Mouse (Mus musculus): ENCODE measurements around the gene Map3k21. TPM values are rescaled to one million over a fixed set of nuclear protein-coding genes. Genes with fewer than 3 reads are reported as not detected.

Map3k21 gene
- total and polyA plus RNA-seq, 2 experiments from 2014 or later: 0.07 to 0.34 TPM

DNA sequence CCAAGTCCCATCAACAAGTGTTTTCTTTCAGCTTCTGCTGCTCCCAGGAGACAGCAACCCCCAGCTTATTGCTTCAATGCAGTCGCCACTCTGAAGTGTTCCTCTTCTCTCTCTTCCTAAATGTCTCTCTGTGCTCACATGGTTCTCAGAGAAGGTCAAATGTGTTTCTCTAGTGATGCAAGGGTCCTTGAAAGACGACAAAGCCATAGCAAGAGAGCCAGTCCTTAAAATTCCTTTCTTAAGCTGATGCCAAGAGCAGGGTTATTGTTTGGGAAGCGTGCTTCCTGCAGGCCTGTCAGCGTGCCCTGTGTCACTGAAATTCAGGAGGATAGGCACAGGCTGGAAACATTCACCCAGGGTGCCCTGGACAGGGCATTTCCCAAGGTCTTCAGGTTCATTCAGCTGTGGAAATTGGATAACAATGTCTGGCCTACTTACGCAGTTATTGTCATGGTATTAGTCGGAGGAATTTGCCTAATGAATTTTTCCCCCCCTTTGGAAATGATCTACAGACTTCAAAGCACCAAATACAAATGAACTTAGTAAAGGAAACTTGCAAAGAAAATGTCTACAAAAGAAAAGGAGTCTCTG is 76.8 kb downstream of the Map3k21 start:
- no peak overlapping the region for H3K4me3 ChIP-seq (ENCODE audit: low read depth, low read length)
- DNase-seq (ENCODE audit: low spot score): no peak
- ATAC-seq (ENCODE audit: insufficient read depth, low read depth): no peak

DNA sequence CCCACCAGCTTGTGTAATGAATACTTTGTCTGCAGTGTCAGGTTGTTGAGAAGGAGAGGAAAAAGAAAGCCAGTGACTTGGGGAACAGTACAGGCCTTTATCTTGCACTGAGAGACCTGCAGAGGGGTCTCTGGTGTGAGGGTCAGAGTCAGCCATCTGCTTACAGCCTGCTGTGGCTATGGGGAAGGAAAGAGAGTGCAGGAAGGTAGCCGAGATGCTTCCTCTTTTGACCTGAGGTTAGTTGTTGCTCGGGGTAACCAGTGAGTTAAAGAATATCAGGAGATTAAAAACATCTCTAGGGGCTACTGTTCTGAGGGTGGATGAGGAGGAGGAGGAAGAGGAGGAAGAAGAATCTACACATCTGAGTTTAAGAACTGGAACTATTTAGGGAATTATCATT is 77.7 kb downstream of the Map3k21 start:
- H3K4me1 ChIP-seq (ENCODE audit: control insufficient read depth, insufficient read depth): no peaks in the 10 kb centered on the region
- H3K9me3 ChIP-seq (replicated peaks; ENCODE audit: control insufficient read depth, low read length): no peaks in the 10 kb centered on the region
- peaks cover 11% of the 10 kb centered on the region for H3K27me3 ChIP-seq (ENCODE audit: control insufficient read depth, insufficient read depth, low read length)
- H3K9ac ChIP-seq (replicated peaks; ENCODE audit: low read depth, low read length): no peak overlapping the region
- WGBS: 53% methylated on average over 2 of the region's 2 CpGs
- ATAC-seq (ENCODE audit: insufficient read depth, low read depth) (no peak), DNase-seq (ENCODE audit: low spot score) (no peak)
- no peak for TF ChIP-seq EP300 (IDR thresholded peaks at IDR 0.05; ENCODE audit: low read depth)
- no peak for TF ChIP-seq CTCF (IDR thresholded peaks at IDR 0.05; ENCODE audit: low read depth)
- no peaks in the 10 kb centered on the region for H3K36me3 ChIP-seq (replicated peaks; ENCODE audit: control insufficient read depth, insufficient read depth, low read length)
- no peak overlapping the region for H3K4me3 ChIP-seq (ENCODE audit: low read depth, low read length)
- H3K4me2 ChIP-seq (ENCODE audit: low read depth, low read length): no peak overlapping the region
- no peak overlapping the region for H3K27ac ChIP-seq (ENCODE audit: low read depth)

More for the DNA sequence above, 76.8 kb downstream of the Map3k21 start:
- Histone ChIP-seq H3K36me3 (replicated peaks; ENCODE audit: control insufficient read depth, insufficient read depth, low read length) (no peaks in the 10 kb centered on the region), H3K9me3 (replicated peaks; ENCODE audit: control insufficient read depth, low read length) (no peaks in the 10 kb centered on the region), H3K27ac (ENCODE audit: low read depth) (no peak overlapping the region), H3K27me3 (ENCODE audit: control insufficient read depth, insufficient read depth, low read length) (peaks cover 2% of the 10 kb centered on the region; the same call in 1 of the 2 replicates), H3K9ac (replicated peaks; ENCODE audit: low read depth, low read length) (no peak overlapping the region), H3K4me2 (ENCODE audit: low read depth, low read length) (no peak overlapping the region), H3K4me1 (ENCODE audit: control insufficient read depth, insufficient read depth) (no peaks in the 10 kb centered on the region)
- 42% methylated on average over 6 of the region's 6 CpGs for WGBS
- no peak for TF ChIP-seq CTCF (IDR thresholded peaks at IDR 0.05; ENCODE audit: low read depth)
- TF ChIP-seq EP300 (IDR thresholded peaks at IDR 0.05; ENCODE audit: low read depth): no peak

GRCm38 (mm10) chr8:125993636-125994035 is 83.4 kb downstream of the Map3k21 start:
- WGBS: 44% methylated on average over 9 of the region's 9 CpGs
- TF ChIP-seq EP300 (IDR thresholded peaks at IDR 0.05; ENCODE audit: low read depth) (no peak), CTCF (IDR thresholded peaks at IDR 0.05; ENCODE audit: low read depth) (no peak)
- no peak overlapping the region for H3K9ac ChIP-seq (replicated peaks; ENCODE audit: low read depth, low read length)
- H3K36me3 ChIP-seq (replicated peaks; ENCODE audit: control insufficient read depth, insufficient read depth, low read length): no peaks in the 10 kb centered on the region
- ATAC-seq (ENCODE audit: insufficient read depth, low read depth): no peak
- DNase-seq (ENCODE audit: low spot score): no peak
- peaks cover 65% of the 10 kb centered on the region for H3K27me3 ChIP-seq (ENCODE audit: control insufficient read depth, insufficient read depth, low read length)
- no peak overlapping the region for H3K4me3 ChIP-seq (ENCODE audit: low read depth, low read length)
- H3K27ac ChIP-seq (ENCODE audit: low read depth): no peak overlapping the region
- H3K9me3 ChIP-seq (replicated peaks; ENCODE audit: control insufficient read depth, low read length): no peaks in the 10 kb centered on the region
- H3K4me2 ChIP-seq (ENCODE audit: low read depth, low read length): no peak overlapping the region
- peaks cover 10% of the 10 kb centered on the region for H3K4me1 ChIP-seq (ENCODE audit: control insufficient read depth, insufficient read depth)

- no peaks in the 10 kb centered on the region for H3K9me3 ChIP-seq (replicated peaks; ENCODE audit: control insufficient read depth, low read length)
- no peak within 1 kb of the TSS for H3K27ac ChIP-seq (ENCODE audit: low read depth)
- H3K4me2 ChIP-seq (ENCODE audit: low read depth, low read length): peak within 1 kb of the TSS; percentile 85
- peaks cover 10% of the 10 kb centered on the region for H3K4me1 ChIP-seq (ENCODE audit: control insufficient read depth, insufficient read depth)
- peaks cover 65% of the 10 kb centered on the region for H3K27me3 ChIP-seq (ENCODE audit: control insufficient read depth, insufficient read depth, low read length)
- H3K4me3 ChIP-seq (ENCODE audit: low read depth, low read length): peak within 1 kb of the TSS; percentile 53
- H3K36me3 ChIP-seq (replicated peaks; ENCODE audit: control insufficient read depth, insufficient read depth, low read length): no peaks in the 10 kb centered on the region
- 1% methylated on average over 61 of the region's 73 CpGs for WGBS
- TF ChIP-seq CTCF (IDR thresholded peaks at IDR 0.05; ENCODE audit: low read depth) (no peak), EP300 (IDR thresholded peaks at IDR 0.05; ENCODE audit: low read depth) (no peak)
- DNase-seq (ENCODE audit: low spot score): no peak
- ATAC-seq (ENCODE audit: insufficient read depth, low read depth): no peak
- H3K9ac ChIP-seq (replicated peaks; ENCODE audit: low read depth, low read length): peak within 1 kb of the TSS; percentile 42; the same call in 1 of the 2 replicates
Observed at GRCm38 (mm10) chr8:125995101-125995986, 85.1 kb downstream of the Map3k21 start, which contains the start of gene Kcnk1. Gene Kcnk1, plus strand, starts transcription at chr8:125995170.

- Histone ChIP-seq H3K9ac (replicated peaks; ENCODE audit: low read depth, low read length) (no peak overlapping the region), H3K4me1 (ENCODE audit: control insufficient read depth, insufficient read depth) (peaks cover 10% of the 10 kb centered on the region), H3K4me3 (ENCODE audit: low read depth, low read length) (peak overlapping the region; percentile 53), H3K27ac (ENCODE audit: low read depth) (no peak overlapping the region), H3K36me3 (replicated peaks; ENCODE audit: control insufficient read depth, insufficient read depth, low read length) (no peaks in the 10 kb centered on the region), H3K9me3 (replicated peaks; ENCODE audit: control insufficient read depth, low read length) (no peaks in the 10 kb centered on the region), H3K27me3 (ENCODE audit: control insufficient read depth, insufficient read depth, low read length) (peaks cover 65% of the 10 kb centered on the region), H3K4me2 (ENCODE audit: low read depth, low read length) (peak overlapping the region; percentile 85; the same call in 1 of the 2 replicates)
- TF ChIP-seq CTCF (IDR thresholded peaks at IDR 0.05; ENCODE audit: low read depth) (no peak), EP300 (IDR thresholded peaks at IDR 0.05; ENCODE audit: low read depth) (no peak)
- WGBS: 30% methylated on average over 14 of the region's 14 CpGs
- DNase-seq (ENCODE audit: low spot score) (no peak), ATAC-seq (ENCODE audit: insufficient read depth, low read depth) (no peak)
Observed at GRCm38 (mm10) chr8:125996031-125996839, 86.0 kb downstream of the Map3k21 start.

Measured in heart, postnatal 0 days (tissue).